Mouse (Mus musculus) spleen, adult 2 months (tissue): Measurements from ENCODE around the gene Hikeshi.

Experiments used
- CTCF ChIP-seq: fragments of 200-500 bp; IDR thresholded peaks from 2 replicates; pipeline ENCODE4 v1.5.1; 2011; ENCODE audit warnings: mild to moderate bottlenecking, inconsistent platforms; ENCODE audit not compliant: insufficient read depth, insufficient read length, insufficient replicate concordance; ENCODE audit errors: extremely low read depth
- POLR2A ChIP-seq: fragments of 200-500 bp; IDR thresholded peaks from 2 replicates; pipeline ENCODE4 v1.6.1; 2011; ENCODE audit warnings: low read depth, low read length, inconsistent platforms

DNA sequence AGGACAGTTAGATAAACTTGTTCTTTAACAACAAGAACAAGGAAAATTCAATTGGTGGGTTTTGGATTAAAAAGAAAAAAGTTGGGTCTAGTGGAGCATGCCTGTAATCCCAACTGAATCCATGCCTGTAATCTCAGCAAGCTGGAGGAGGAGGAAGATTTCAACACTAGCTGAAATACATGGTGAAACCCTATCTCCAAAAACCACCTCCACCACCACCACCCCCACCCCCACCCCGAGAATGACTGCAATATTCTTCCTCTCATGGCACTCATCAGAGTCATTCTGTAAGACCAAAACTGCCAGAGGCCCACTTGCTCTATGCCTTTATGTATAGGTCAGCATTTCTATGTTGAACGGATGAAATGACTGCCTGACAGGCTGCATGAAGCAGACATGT, 26.2 kb upstream of the Hikeshi start:
- no peak for TF ChIP-seq CTCF
- no peak for TF ChIP-seq POLR2A
